17 mouse cellular contexts compared by ENCODE assay signal in the genomic region with DNA sequence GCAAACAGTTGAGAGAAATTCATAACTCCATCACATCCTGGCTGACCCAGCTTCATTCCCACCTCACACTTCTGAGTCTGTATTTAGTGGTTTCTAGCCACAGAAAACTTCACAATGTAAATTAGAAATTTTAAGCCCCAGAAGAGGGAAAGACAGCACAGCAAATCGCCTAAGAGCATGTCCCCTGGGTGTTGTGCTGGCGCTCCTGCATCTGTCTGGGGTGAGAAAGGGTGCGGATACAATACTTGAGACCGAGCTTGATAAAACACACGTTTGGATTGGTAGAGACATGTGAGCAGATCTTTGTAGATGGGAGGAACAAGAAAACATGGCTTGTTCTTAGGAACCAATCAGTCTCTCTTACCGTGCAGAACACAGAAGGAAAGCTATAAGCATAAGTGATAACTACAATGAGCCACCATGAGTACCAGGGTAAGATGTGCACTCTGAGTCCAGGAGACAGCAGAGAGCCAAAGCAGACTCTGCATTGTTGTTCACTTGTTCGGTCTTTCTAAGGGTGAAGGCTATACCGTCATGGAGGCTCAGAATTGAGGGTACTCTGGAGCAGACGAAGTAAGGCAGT.
"Had no signal": no experiment of that assay in that cellular context is flagged by ENCODE, and none has a peak within 500 bp of the region (broad histone marks: within the 10 kb centered on the region; RNA-seq: fewer than 3 reads in every experiment).

No protein-coding gene starts in this region.

- H3K27me3 ChIP-seq: intestine, embryonic 15.5 days; liver, embryonic 13.5 days; neural tube, embryonic 13.5 days; stomach, embryonic 15.5 days had no signal

- ATAC-seq: intestine, embryonic 15.5 days had no signal

- H3K36me3 ChIP-seq: intestine, embryonic 15.5 days; liver, embryonic 13.5 days; neural tube, embryonic 13.5 days; stomach, embryonic 15.5 days had no signal

- H3K9ac ChIP-seq: intestine, embryonic 15.5 days; liver, embryonic 13.5 days; neural tube, embryonic 13.5 days; stomach, embryonic 15.5 days had no signal

- H3K4me2 ChIP-seq: intestine, embryonic 15.5 days; liver, embryonic 13.5 days; neural tube, embryonic 13.5 days; stomach, embryonic 15.5 days had no signal

- H3K9me3 ChIP-seq: intestine, embryonic 15.5 days; liver, embryonic 13.5 days; neural tube, embryonic 13.5 days; stomach, embryonic 15.5 days had no signal

- H3K4me1 ChIP-seq: intestine, embryonic 15.5 days; stomach, embryonic 15.5 days had no signal

- H3K4me3 ChIP-seq: intestine, embryonic 15.5 days; left cerebral cortex, adult 2 months; liver, embryonic 13.5 days; myocyte; neural tube, embryonic 13.5 days; stomach, embryonic 15.5 days had no signal

- DNase-seq: kidney, adult 18-20 months; kidney, adult 9 months; kidney, postnatal 14 days; layer of hippocampus, postnatal 36 days; liver, embryonic 13.5 days; lung, adult 2 months; lung, postnatal 14 days; lung, postnatal 4 days; retina, postnatal 1 day; right cerebral cortex, postnatal 25 days; spleen, adult 18-20 months; thymus, postnatal 25 days had no signal

- H3K27ac ChIP-seq: intestine, embryonic 15.5 days; left cerebral cortex, adult 2 months; liver, embryonic 13.5 days; neural tube, embryonic 13.5 days; stomach, embryonic 15.5 days had no signal
